In the genomic region with DNA sequence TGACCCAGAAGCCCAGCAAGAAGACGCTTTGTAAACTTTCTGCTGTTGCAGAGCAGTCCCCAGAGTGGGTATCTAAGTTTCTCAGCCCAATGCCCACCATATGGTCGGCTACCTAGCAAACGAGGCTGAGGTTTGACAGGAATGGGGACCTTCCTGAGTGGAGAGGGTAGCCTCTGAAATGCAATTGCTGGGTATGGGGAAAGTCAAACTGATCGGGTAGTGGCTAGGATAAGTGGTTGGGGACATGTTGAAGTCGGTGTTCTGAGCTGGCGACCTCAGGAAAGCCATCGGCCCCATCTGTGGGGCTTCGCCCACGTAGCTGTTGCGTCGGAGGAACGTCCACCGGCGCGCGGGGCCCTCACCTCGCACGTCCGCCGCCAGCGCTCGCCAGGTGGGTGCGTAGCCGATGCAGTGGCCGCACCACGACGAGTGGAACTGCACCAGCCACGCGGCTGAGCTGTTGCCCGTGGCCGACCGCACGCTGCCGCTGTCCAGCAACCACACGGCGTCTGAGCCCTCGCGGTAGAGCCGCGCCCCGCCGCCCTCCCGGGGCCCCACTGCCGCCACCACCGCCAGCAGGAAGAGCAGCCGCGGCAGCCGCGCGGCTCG, we compare ENCODE assay signal across 8 mouse cellular contexts. TPM values are rescaled to one million over a fixed set of nuclear protein-coding genes. Genes with fewer than 3 reads are reported as not detected.
DNase-seq lines count a peak whose midpoint lies in the region; ATAC-seq and TF ChIP-seq lines count a peak whose summit lies in the region.

No protein-coding gene starts in this region.

- TF ChIP-seq EP300 in ES-Bruce4 (IDR thresholded peaks at IDR 0.05; ENCODE audit: insufficient read depth, low read depth, low read length) = no peak

- peak overlapping the region; percentile 80 for H3K9ac ChIP-seq in heart, embryonic 14.5 days (ENCODE audit: low read length)
- H3K9ac ChIP-seq in ES-Bruce4 (ENCODE audit: low read depth, poor library complexity, severe bottlenecking) = peak overlapping the region; percentile 58
- peak overlapping the region; percentile 71 for H3K9ac ChIP-seq in embryonic facial prominence, embryonic 15.5 days
- peak overlapping the region; percentile 92 for H3K9ac ChIP-seq in intestine, embryonic 16.5 days (ENCODE audit: low read depth, low read length)
- H3K9ac ChIP-seq in midbrain, embryonic 16.5 days (ENCODE audit: low read depth, low read length) = peak overlapping the region; percentile 97

- H3K27ac ChIP-seq in heart, embryonic 14.5 days (replicated peaks in 1 of 2; ENCODE audit: control insufficient read depth in 1 of 2, insufficient read depth in 1 of 2, low read depth in 2 of 2, low read length in 2 of 2) = peak overlapping the region in 1 of 2 experiments; percentile 63; a peak in 2 of 4 replicates
- no peak overlapping the region for H3K27ac ChIP-seq in ES-Bruce4 (ENCODE audit: insufficient read depth, low read length)
- peak overlapping the region; percentile 67 for H3K27ac ChIP-seq in embryonic facial prominence, embryonic 15.5 days (replicated peaks)
- peak overlapping the region; percentile 84 for H3K27ac ChIP-seq in intestine, embryonic 16.5 days (ENCODE audit: low read length)
- peak overlapping the region; percentile 87 for H3K27ac ChIP-seq in midbrain, embryonic 16.5 days (ENCODE audit: low read length)

- intact Hi-C loops in heart, postnatal 10 days (cut with DNase I) = no loop called here

- H3K9me3 ChIP-seq in heart, embryonic 14.5 days (ENCODE audit: control insufficient read depth, low read length) = no peaks in the 10 kb centered on the region
- no peaks in the 10 kb centered on the region for H3K9me3 ChIP-seq in ES-Bruce4 (replicated peaks; ENCODE audit: control insufficient read depth, insufficient read depth, low read length, poor library complexity, severe bottlenecking)
- no peaks in the 10 kb centered on the region for H3K9me3 ChIP-seq in embryonic facial prominence, embryonic 15.5 days (replicated peaks)
- no peaks in the 10 kb centered on the region for H3K9me3 ChIP-seq in intestine, embryonic 16.5 days (ENCODE audit: control insufficient read depth, low read length)
- no peaks in the 10 kb centered on the region for H3K9me3 ChIP-seq in midbrain, embryonic 16.5 days (replicated peaks; ENCODE audit: control insufficient read depth, low read length, poor library complexity, severe bottlenecking)

- ATAC-seq in heart, embryonic 14.5 days (ENCODE audit: insufficient number of reproducible peaks, insufficient read depth, low FRiP score, low read depth) = peak; percentile 64
- peak; percentile 39 for ATAC-seq in embryonic facial prominence, embryonic 15.5 days (ENCODE audit: insufficient number of reproducible peaks, low FRiP score, low TSS enrichment, low read depth)
- ATAC-seq in intestine, embryonic 16.5 days = peak; percentile 39
- ATAC-seq in midbrain, embryonic 16.5 days = peak; percentile 83

- H3K4me1 ChIP-seq in heart, embryonic 14.5 days (ENCODE audit: control insufficient read depth in 2 of 2, insufficient read depth in 2 of 2, low read length in 2 of 2) = peaks cover 10 to 22% of the 10 kb centered on the region in 2 experiments
- H3K4me1 ChIP-seq in ES-Bruce4 (ENCODE audit: control insufficient read depth, insufficient read depth, low read length) = no peaks in the 10 kb centered on the region
- H3K4me1 ChIP-seq in embryonic facial prominence, embryonic 15.5 days = peaks cover 24% of the 10 kb centered on the region
- H3K4me1 ChIP-seq in intestine, embryonic 16.5 days (ENCODE audit: control insufficient read depth, insufficient read depth, low read length) = peaks cover 37% of the 10 kb centered on the region
- H3K4me1 ChIP-seq in midbrain, embryonic 16.5 days (ENCODE audit: control insufficient read depth, insufficient read depth, low read length) = peaks cover 9% of the 10 kb centered on the region

- WGBS in heart, embryonic 14.5 days = 2% methylated on average over 36 of the region's 51 CpGs
- under 1% methylated on average over 50 of the region's 51 CpGs for WGBS in embryonic facial prominence, embryonic 15.5 days
- WGBS in intestine, embryonic 16.5 days = under 1% methylated on average over 51 of the region's 51 CpGs
- under 1% methylated on average over 40 of the region's 51 CpGs for WGBS in midbrain, embryonic 16.5 days

- TF ChIP-seq CTCF in ES-Bruce4 (IDR thresholded peaks at IDR 0.05; ENCODE audit: low read depth, low read length) = no peak

- H3K27me3 ChIP-seq in heart, embryonic 14.5 days (ENCODE audit: control insufficient read depth, insufficient read depth, low read length) = no peaks in the 10 kb centered on the region
- no peaks in the 10 kb centered on the region for H3K27me3 ChIP-seq in ES-Bruce4 (ENCODE audit: control insufficient read depth, insufficient read depth, low read length, poor library complexity, severe bottlenecking)
- H3K27me3 ChIP-seq in embryonic facial prominence, embryonic 15.5 days = no peaks in the 10 kb centered on the region
- H3K27me3 ChIP-seq in intestine, embryonic 16.5 days (replicated peaks; ENCODE audit: control insufficient read depth, insufficient read depth, low read length) = no peaks in the 10 kb centered on the region
- H3K27me3 ChIP-seq in midbrain, embryonic 16.5 days (ENCODE audit: control insufficient read depth, insufficient read depth, low read depth, low read length) = no peaks in the 10 kb centered on the region

- no peaks in the 10 kb centered on the region for H3K36me3 ChIP-seq in heart, embryonic 14.5 days (ENCODE audit: control insufficient read depth, insufficient read depth, low read length)
- H3K36me3 ChIP-seq in ES-Bruce4 (ENCODE audit: control insufficient read depth, insufficient read depth, low read length, poor library complexity, severe bottlenecking) = no peaks in the 10 kb centered on the region
- H3K36me3 ChIP-seq in embryonic facial prominence, embryonic 15.5 days = no peaks in the 10 kb centered on the region
- no peaks in the 10 kb centered on the region for H3K36me3 ChIP-seq in intestine, embryonic 16.5 days (ENCODE audit: control insufficient read depth, insufficient read depth, low read length)
- no peaks in the 10 kb centered on the region for H3K36me3 ChIP-seq in midbrain, embryonic 16.5 days (ENCODE audit: control insufficient read depth, insufficient read depth, low read length)

- peak overlapping the region; percentile 72 for H3K4me2 ChIP-seq in heart, embryonic 14.5 days (ENCODE audit: low read length)
- peak overlapping the region; percentile 78 for H3K4me2 ChIP-seq in embryonic facial prominence, embryonic 15.5 days (replicated peaks)
- peak overlapping the region; percentile 85 for H3K4me2 ChIP-seq in intestine, embryonic 16.5 days (ENCODE audit: low read depth, low read length)
- H3K4me2 ChIP-seq in midbrain, embryonic 16.5 days (ENCODE audit: low read length) = peak overlapping the region; percentile 95

- DNase-seq in heart, postnatal 10 days = no peak
- no peak for DNase-seq in layer of hippocampus, adult 9-11 months
- DNase-seq in frontal cortex, postnatal 10 days (ENCODE audit: low spot score in 2 of 2) = no peak

- TF ChIP-seq POLR2A in ES-Bruce4 (IDR thresholded peaks at IDR 0.05; ENCODE audit: insufficient read depth, low read length) = no peak

- H3K4me3 ChIP-seq in heart, embryonic 14.5 days (ENCODE audit: control insufficient read depth in 1 of 2, insufficient read depth in 1 of 2, low read depth in 1 of 2, low read length in 2 of 2) = peak overlapping the region; percentile 79 to 88
- peak overlapping the region; percentile 91 for H3K4me3 ChIP-seq in ES-Bruce4 (ENCODE audit: low read depth, low read length)
- H3K4me3 ChIP-seq in embryonic facial prominence, embryonic 15.5 days (replicated peaks) = peak overlapping the region; percentile 81
- H3K4me3 ChIP-seq in intestine, embryonic 16.5 days (ENCODE audit: low read length) = peak overlapping the region; percentile 85
- H3K4me3 ChIP-seq in midbrain, embryonic 16.5 days (ENCODE audit: low read depth, low read length) = peak overlapping the region; percentile 92

RNA-seq across cellular contexts. Expression of gene Qsox2, which starts 0.5 kb away (rescaled TPM):
- polyA plus RNA-seq in heart, embryonic 14.5 days (2014; fragmentation: Nextera tagmentation; extraction: Ambion mirVana) = 10.4 and 11.8 TPM in 2 replicates
- total RNA-seq in heart, postnatal 10 days (2021) = 10 to 100 TPM; 11.8 to 12.8 TPM
- polyA plus RNA-seq in ES-Bruce4 (2011; ENCODE audit: insufficient read depth, insufficient read length, low read depth, missing spikeins) = 17.2 and 18.0 TPM in 2 replicates
- polyA plus RNA-seq in embryonic facial prominence, embryonic 15.5 days (2015; fragmentation: Nextera tagmentation; extraction: Ambion mirVana) = 21.7 and 22.1 TPM in 2 replicates
- 23.8 and 25.1 TPM in 2 replicates for polyA plus RNA-seq in intestine, embryonic 16.5 days (2015; fragmentation: Nextera tagmentation; extraction: Ambion mirVana)
- polyA plus RNA-seq in midbrain, embryonic 16.5 days (2015; fragmentation: Nextera tagmentation; extraction: Ambion mirVana) = 17.2 and 18.4 TPM in 2 replicates

RNA-seq across cellular contexts. Expression of gene Lhx3, which starts 28.7 kb away (rescaled TPM):
- 0.09 TPM in 1 of 2 replicates, not detected in the other for polyA plus RNA-seq in heart, embryonic 14.5 days (2014; fragmentation: Nextera tagmentation; extraction: Ambion mirVana)
- total RNA-seq in heart, postnatal 10 days (2021) = not detected
- not detected in 2 replicates for polyA plus RNA-seq in ES-Bruce4 (2011; ENCODE audit: insufficient read depth, insufficient read length, low read depth, missing spikeins)
- polyA plus RNA-seq in embryonic facial prominence, embryonic 15.5 days (2015; fragmentation: Nextera tagmentation; extraction: Ambion mirVana) = 1.3 and 1.8 TPM in 2 replicates
- 0.09 TPM in 1 of 2 replicates, not detected in the other for polyA plus RNA-seq in intestine, embryonic 16.5 days (2015; fragmentation: Nextera tagmentation; extraction: Ambion mirVana)
- polyA plus RNA-seq in midbrain, embryonic 16.5 days (2015; fragmentation: Nextera tagmentation; extraction: Ambion mirVana) = not detected in 2 replicates

RNA-seq across cellular contexts. Expression of gene Ccdc187, which starts 57.6 kb away (rescaled TPM):
- polyA plus RNA-seq in heart, embryonic 14.5 days (2014; fragmentation: Nextera tagmentation; extraction: Ambion mirVana) = 0.16 and 0.24 TPM in 2 replicates
- under 1 TPM; 0.05 to 0.22 TPM for total RNA-seq in heart, postnatal 10 days (2021)
- 0.06 TPM in 1 of 2 replicates, not detected in the other for polyA plus RNA-seq in ES-Bruce4 (2011; ENCODE audit: insufficient read depth, insufficient read length, low read depth, missing spikeins)
- 0.70 and 1.1 TPM in 2 replicates for polyA plus RNA-seq in embryonic facial prominence, embryonic 15.5 days (2015; fragmentation: Nextera tagmentation; extraction: Ambion mirVana)
- polyA plus RNA-seq in intestine, embryonic 16.5 days (2015; fragmentation: Nextera tagmentation; extraction: Ambion mirVana) = 0.26 and 0.27 TPM in 2 replicates
- polyA plus RNA-seq in midbrain, embryonic 16.5 days (2015; fragmentation: Nextera tagmentation; extraction: Ambion mirVana) = 0.21 and 0.29 TPM in 2 replicates
